Mouse (Mus musculus): Measurements from ENCODE around the gene Vpreb3.
"Not testable (repeated sequence)": the region's sequence is repeated elsewhere in the genome, so short reads cannot be mapped to it uniquely, and the experiment has no call there.

Vpreb3 gene

GRCm38 (mm10) chr10:75978119-75978834 lies 35.4 kb downstream of the Vpreb3 start:
- no peak for DNase-seq

- no peak for DNase-seq
Observed at GRCm38 (mm10) chr10:75978835-75979157, 35.9 kb downstream of the Vpreb3 start.

GRCm38 (mm10) chr10:75979432-75979831 lies 36.6 kb downstream of the Vpreb3 start:
- DNase-seq: no peak

- DNase-seq: no peak
Observed at GRCm38 (mm10) chr10:75990430-75991042, 47.7 kb downstream of the Vpreb3 start.

- DNase-seq: no peak
Observed at GRCm38 (mm10) chr10:75993616-75994240, 50.9 kb downstream of the Vpreb3 start.

GRCm38 (mm10) chr10:75994531-75995210 lies 51.8 kb downstream of the Vpreb3 start:
- DNase-seq: not testable (repeated sequence)

- DNase-seq: no peak
Observed at GRCm38 (mm10) chr10:75995463-75995862, 52.6 kb downstream of the Vpreb3 start.

- no peak for DNase-seq
Observed at GRCm38 (mm10) chr10:75996315-75996714, 53.5 kb downstream of the Vpreb3 start.

Measured in kidney, adult 11 months (tissue).